Mouse (Mus musculus): ENCODE results near the gene Klc1. TPM values are rescaled to one million over a fixed set of nuclear protein-coding genes. Genes with fewer than 3 reads are reported as not detected.
"Not testable (repeated sequence)": the region's sequence is repeated elsewhere in the genome, so short reads cannot be mapped to it uniquely, and the experiment has no call there.

The Klc1 gene
- polyA plus RNA-seq, 1 experiment: 599 TPM

- no peak for DNase-seq (ENCODE audit: low read depth)
- TF ChIP-seq POLR2A (IDR thresholded peaks at IDR 0.05; ENCODE audit: borderline replicate concordance, extremely low read depth, insufficient read depth, insufficient read length, poor library complexity, severe bottlenecking): no peak
- TF ChIP-seq CTCF (IDR thresholded peaks at IDR 0.05; ENCODE audit: borderline replicate concordance, extremely low read depth, insufficient read depth, insufficient read length): no peak
Observed at GRCm38 (mm10) chr12:111726122-111726463, 32.6 kb upstream of the Klc1 start.

- TF ChIP-seq POLR2A (IDR thresholded peaks at IDR 0.05; ENCODE audit: borderline replicate concordance, extremely low read depth, insufficient read depth, insufficient read length, poor library complexity, severe bottlenecking): no peak
- TF ChIP-seq CTCF (IDR thresholded peaks at IDR 0.05; ENCODE audit: borderline replicate concordance, extremely low read depth, insufficient read depth, insufficient read length): no peak
- no peak for DNase-seq (ENCODE audit: low read depth)
Observed at GRCm38 (mm10) chr12:111727956-111728355, 30.7 kb upstream of the Klc1 start.

- TF ChIP-seq POLR2A (IDR thresholded peaks at IDR 0.05; ENCODE audit: borderline replicate concordance, extremely low read depth, insufficient read depth, insufficient read length, poor library complexity, severe bottlenecking) (no peak), CTCF (IDR thresholded peaks at IDR 0.05; ENCODE audit: borderline replicate concordance, extremely low read depth, insufficient read depth, insufficient read length) (peak; percentile 95)
- DNase-seq (ENCODE audit: low read depth): peak; percentile 97
Observed at GRCm38 (mm10) chr12:111731822-111732807, 26.5 kb upstream of the Klc1 start.

- DNase-seq (ENCODE audit: low read depth): no peak
- no peak for TF ChIP-seq CTCF (IDR thresholded peaks at IDR 0.05; ENCODE audit: borderline replicate concordance, extremely low read depth, insufficient read depth, insufficient read length)
- TF ChIP-seq POLR2A (IDR thresholded peaks at IDR 0.05; ENCODE audit: borderline replicate concordance, extremely low read depth, insufficient read depth, insufficient read length, poor library complexity, severe bottlenecking): no peak
Observed at GRCm38 (mm10) chr12:111732921-111733320, 25.7 kb upstream of the Klc1 start.

GRCm38 (mm10) chr12:111734912-111735311 is 23.7 kb upstream of the Klc1 start:
- TF ChIP-seq POLR2A (IDR thresholded peaks at IDR 0.05; ENCODE audit: borderline replicate concordance, extremely low read depth, insufficient read depth, insufficient read length, poor library complexity, severe bottlenecking) (no peak), CTCF (IDR thresholded peaks at IDR 0.05; ENCODE audit: borderline replicate concordance, extremely low read depth, insufficient read depth, insufficient read length) (no peak)

GRCm38 (mm10) chr12:111736676-111737075 is 22.0 kb upstream of the Klc1 start:
- not testable (repeated sequence) for DNase-seq (ENCODE audit: low read depth)

More at GRCm38 (mm10) chr12:111734912-111735311, 23.7 kb upstream of the Klc1 start:
- no peak for DNase-seq (ENCODE audit: low read depth)

GRCm38 (mm10) chr12:111737370-111737769 is 21.3 kb upstream of the Klc1 start:
- no peak for DNase-seq (ENCODE audit: low read depth)
- TF ChIP-seq CTCF (IDR thresholded peaks at IDR 0.05; ENCODE audit: borderline replicate concordance, extremely low read depth, insufficient read depth, insufficient read length) (no peak), POLR2A (IDR thresholded peaks at IDR 0.05; ENCODE audit: borderline replicate concordance, extremely low read depth, insufficient read depth, insufficient read length, poor library complexity, severe bottlenecking) (no peak)

- TF ChIP-seq CTCF (IDR thresholded peaks at IDR 0.05; ENCODE audit: borderline replicate concordance, extremely low read depth, insufficient read depth, insufficient read length): peak; percentile 57; the same call in 1 of the 2 replicates
- no peak for TF ChIP-seq POLR2A (IDR thresholded peaks at IDR 0.05; ENCODE audit: borderline replicate concordance, extremely low read depth, insufficient read depth, insufficient read length, poor library complexity, severe bottlenecking)
- DNase-seq (ENCODE audit: low read depth): peak; percentile 64
Observed at GRCm38 (mm10) chr12:111738754-111739153, 19.9 kb upstream of the Klc1 start.

- TF ChIP-seq POLR2A (IDR thresholded peaks at IDR 0.05; ENCODE audit: borderline replicate concordance, extremely low read depth, insufficient read depth, insufficient read length, poor library complexity, severe bottlenecking) (no peak), CTCF (IDR thresholded peaks at IDR 0.05; ENCODE audit: borderline replicate concordance, extremely low read depth, insufficient read depth, insufficient read length) (no peak)
- no peak for DNase-seq (ENCODE audit: low read depth)
Observed at GRCm38 (mm10) chr12:111741338-111741737, 17.3 kb upstream of the Klc1 start.

GRCm38 (mm10) chr12:111743419-111743818 is 15.2 kb upstream of the Klc1 start:
- DNase-seq (ENCODE audit: low read depth): no peak
- no peak for TF ChIP-seq CTCF (IDR thresholded peaks at IDR 0.05; ENCODE audit: borderline replicate concordance, extremely low read depth, insufficient read depth, insufficient read length)
- TF ChIP-seq POLR2A (IDR thresholded peaks at IDR 0.05; ENCODE audit: borderline replicate concordance, extremely low read depth, insufficient read depth, insufficient read length, poor library complexity, severe bottlenecking): no peak

GRCm38 (mm10) chr12:111743981-111744423 is 14.6 kb upstream of the Klc1 start:
- no peak for DNase-seq (ENCODE audit: low read depth)
- no peak for TF ChIP-seq CTCF (IDR thresholded peaks at IDR 0.05; ENCODE audit: borderline replicate concordance, extremely low read depth, insufficient read depth, insufficient read length)
- TF ChIP-seq POLR2A (IDR thresholded peaks at IDR 0.05; ENCODE audit: borderline replicate concordance, extremely low read depth, insufficient read depth, insufficient read length, poor library complexity, severe bottlenecking): no peak

GRCm38 (mm10) chr12:111745274-111745673 is 13.4 kb upstream of the Klc1 start:
- DNase-seq (ENCODE audit: low read depth): no peak
- TF ChIP-seq CTCF (IDR thresholded peaks at IDR 0.05; ENCODE audit: borderline replicate concordance, extremely low read depth, insufficient read depth, insufficient read length) (no peak), POLR2A (IDR thresholded peaks at IDR 0.05; ENCODE audit: borderline replicate concordance, extremely low read depth, insufficient read depth, insufficient read length, poor library complexity, severe bottlenecking) (no peak)

Data from brain, embryonic 14.5 days (tissue).